Mouse (Mus musculus): ENCODE measurements around the gene Spry2. TPM values are rescaled to one million over a fixed set of nuclear protein-coding genes. Genes with fewer than 3 reads are reported as not detected.

Spry2 gene
- polyA plus RNA-seq, 1 experiment from 2014 or later: 91.0 TPM

DNA sequence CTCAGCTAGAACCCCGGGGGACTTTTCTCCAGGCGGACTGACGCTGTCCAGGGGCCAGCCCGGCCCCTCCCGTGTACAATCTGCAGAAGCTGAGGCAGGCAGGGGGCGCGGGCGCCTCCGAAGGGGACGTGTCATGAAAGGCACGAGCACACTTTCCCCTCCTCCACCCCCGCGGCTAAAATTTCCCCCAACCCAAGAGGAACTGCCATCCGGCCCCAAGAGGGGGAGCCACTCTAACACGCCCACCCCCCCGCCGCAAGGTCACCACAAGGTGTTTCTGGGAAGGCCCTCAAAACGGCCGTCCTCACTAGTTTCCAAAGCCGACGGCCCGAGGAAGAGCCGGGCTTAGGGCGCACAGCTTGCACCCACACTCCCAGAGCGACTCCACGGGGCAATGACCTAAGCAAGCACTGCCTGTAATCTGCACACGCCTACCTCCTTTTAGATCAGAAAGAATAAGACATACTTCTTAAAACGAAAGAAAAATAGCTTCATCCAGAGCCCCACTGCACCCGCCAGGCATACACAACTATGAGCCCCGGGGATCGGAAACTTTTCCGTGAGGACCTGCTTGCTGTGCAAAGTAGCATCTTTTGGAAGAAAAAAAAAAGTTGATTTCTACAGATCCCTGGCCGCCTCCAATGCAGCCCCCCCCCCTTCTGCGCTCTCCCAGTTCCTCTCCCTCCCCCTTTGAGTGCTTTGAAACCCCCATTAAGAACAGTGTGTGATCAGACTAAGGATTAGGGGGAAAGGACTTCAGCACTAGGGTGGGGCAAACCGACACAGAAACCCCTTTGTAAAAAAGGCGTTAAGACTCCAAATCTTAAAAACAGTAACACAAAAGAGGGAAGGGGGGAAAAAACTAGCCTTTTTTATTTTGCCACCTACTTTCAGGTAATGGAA lies 1.4 kb downstream of the Spry2 start:
- Histone ChIP-seq H3K27ac (peak overlapping the region; percentile 99), H3K9me3 (replicated peaks; ENCODE audit: low read length) (no peaks in the 10 kb centered on the region), H3K4me2 (ENCODE audit: low read length) (peak overlapping the region; percentile 88), H3K36me3 (ENCODE audit: insufficient read depth, low read length) (peaks cover 9% of the 10 kb centered on the region; the same call in 1 of the 2 replicates), H3K4me1 (replicated peaks; ENCODE audit: insufficient read depth, low read length) (peaks cover 16% of the 10 kb centered on the region), H3K9ac (ENCODE audit: low read depth, low read length) (peak overlapping the region; percentile 96), H3K4me3 (replicated peaks; ENCODE audit: low read depth, low read length) (peak overlapping the region; percentile 97), H3K27me3 (ENCODE audit: insufficient read depth, low read length) (no peaks in the 10 kb centered on the region)
- TF ChIP-seq CTCF (IDR thresholded peaks at IDR 0.05; ENCODE audit: low read depth): peak; percentile 34; the same call in 1 of the 2 replicates
- ATAC-seq (replicated peaks; ENCODE audit: low FRiP score, low read depth): no peak
- WGBS: under 1% methylated on average over 36 of the region's 36 CpGs
- peak; percentile 74 for DNase-seq (ENCODE audit: low spot score)

DNA sequence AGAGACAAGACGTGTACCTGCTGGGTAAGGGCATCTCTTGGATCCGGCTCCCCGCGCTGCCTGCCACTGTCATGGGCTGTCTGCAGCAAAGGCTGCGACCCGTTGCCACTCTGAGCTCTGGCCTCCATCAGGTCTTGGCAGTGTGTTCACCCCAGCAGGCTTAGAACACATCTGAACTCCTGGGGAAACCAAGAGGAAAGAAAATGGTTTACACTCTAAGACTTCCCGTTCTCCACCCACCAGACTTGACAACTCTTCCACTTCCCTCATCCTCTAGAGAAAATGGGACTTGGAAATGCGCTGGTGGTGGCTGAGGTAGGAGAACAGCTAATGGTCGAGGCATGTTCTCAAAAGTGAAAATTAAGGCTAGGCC lies 3.0 kb downstream of the Spry2 start:
- no peak for TF ChIP-seq CTCF (IDR thresholded peaks at IDR 0.05; ENCODE audit: low read depth)
- Histone ChIP-seq H3K4me2 (ENCODE audit: low read length) (peak overlapping the region; percentile 88), H3K4me3 (replicated peaks; ENCODE audit: low read depth, low read length) (peak overlapping the region; percentile 97), H3K27me3 (ENCODE audit: insufficient read depth, low read length) (no peaks in the 10 kb centered on the region), H3K9ac (ENCODE audit: low read depth, low read length) (peak overlapping the region; percentile 96), H3K27ac (peak overlapping the region; percentile 61), H3K9me3 (replicated peaks; ENCODE audit: low read length) (no peaks in the 10 kb centered on the region), H3K4me1 (replicated peaks; ENCODE audit: insufficient read depth, low read length) (peaks cover 17% of the 10 kb centered on the region), H3K36me3 (ENCODE audit: insufficient read depth, low read length) (peaks cover 12% of the 10 kb centered on the region; the same call in 1 of the 2 replicates)
- 10% methylated on average over 9 of the region's 9 CpGs for WGBS
- ATAC-seq (replicated peaks; ENCODE audit: low FRiP score, low read depth): no peak
- DNase-seq (ENCODE audit: low spot score): peak; percentile 64

- Histone ChIP-seq H3K27me3 (ENCODE audit: insufficient read depth, low read length) (no peaks in the 10 kb centered on the region), H3K36me3 (ENCODE audit: insufficient read depth, low read length) (peaks cover 12% of the 10 kb centered on the region; the same call in 1 of the 2 replicates), H3K4me2 (ENCODE audit: low read length) (peak overlapping the region; percentile 88), H3K4me3 (replicated peaks; ENCODE audit: low read depth, low read length) (peak overlapping the region; percentile 97), H3K4me1 (replicated peaks; ENCODE audit: insufficient read depth, low read length) (peaks cover 17% of the 10 kb centered on the region), H3K9ac (ENCODE audit: low read depth, low read length) (peak overlapping the region; percentile 96), H3K27ac (peak overlapping the region; percentile 61; the same call in 1 of the 2 replicates), H3K9me3 (replicated peaks; ENCODE audit: low read length) (no peaks in the 10 kb centered on the region)
- TF ChIP-seq CTCF (IDR thresholded peaks at IDR 0.05; ENCODE audit: low read depth): no peak
- no peak for ATAC-seq (replicated peaks; ENCODE audit: low FRiP score, low read depth)
- 27% methylated on average over 24 of the region's 24 CpGs for WGBS
- no peak for DNase-seq (ENCODE audit: low spot score)
Observed at GRCm38 (mm10) chr14:105892941-105893622, 3.5 kb downstream of the Spry2 start.

DNA sequence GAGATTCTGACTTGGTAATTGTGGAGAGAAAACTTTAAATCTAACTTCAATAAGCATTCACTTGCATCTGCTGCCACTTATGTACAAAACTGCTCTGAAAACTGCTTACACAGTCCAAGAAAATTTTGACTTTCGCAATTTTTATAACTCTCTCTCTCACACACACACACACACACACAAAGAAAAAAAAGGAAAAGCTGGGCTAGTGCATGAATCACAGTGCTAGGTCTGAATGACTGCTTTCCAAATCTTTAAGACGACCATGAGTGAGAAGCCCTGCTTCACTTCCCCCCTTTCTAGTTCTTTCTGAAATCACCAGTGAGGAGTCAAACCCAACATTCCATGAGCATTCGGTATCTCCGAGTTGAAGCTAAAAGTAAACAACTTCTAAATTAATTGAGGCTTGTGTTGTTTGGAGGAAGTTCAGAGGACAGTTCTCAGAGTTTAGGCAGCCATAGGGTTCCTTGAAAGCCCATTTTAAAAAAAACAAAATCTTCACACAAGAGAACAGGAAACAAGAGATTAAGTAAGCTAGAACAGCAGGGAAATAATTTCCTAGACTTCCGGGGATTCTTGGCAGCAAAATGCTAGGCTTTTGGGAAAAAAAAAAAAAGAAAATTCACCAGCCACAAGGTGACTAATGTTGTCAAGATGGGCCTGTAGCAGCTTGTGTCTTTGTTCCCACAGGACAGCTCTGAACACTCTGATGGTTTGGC lies 5.9 kb downstream of the Spry2 start:
- Histone ChIP-seq H3K36me3 (ENCODE audit: insufficient read depth, low read length) (peaks cover 12% of the 10 kb centered on the region; the same call in 1 of the 2 replicates), H3K9me3 (replicated peaks; ENCODE audit: low read length) (no peaks in the 10 kb centered on the region), H3K9ac (ENCODE audit: low read depth, low read length) (no peak overlapping the region), H3K4me3 (replicated peaks; ENCODE audit: low read depth, low read length) (no peak overlapping the region), H3K4me1 (replicated peaks; ENCODE audit: insufficient read depth, low read length) (peaks cover 17% of the 10 kb centered on the region), H3K27me3 (ENCODE audit: insufficient read depth, low read length) (no peaks in the 10 kb centered on the region), H3K4me2 (ENCODE audit: low read length) (0 out of 2 replicates have a peak overlapping the region, but pooled peaks have one; percentile 11), H3K27ac (peak overlapping the region; percentile 47; the same call in 1 of the 2 replicates)
- DNase-seq (ENCODE audit: low spot score): peak; percentile 82
- TF ChIP-seq CTCF (IDR thresholded peaks at IDR 0.05; ENCODE audit: low read depth): no peak
- no peak for ATAC-seq (replicated peaks; ENCODE audit: low FRiP score, low read depth)
- WGBS: 23% methylated on average over 5 of the region's 5 CpGs

- no peak overlapping the region for H3K4me2 ChIP-seq (ENCODE audit: low read length)
- H3K9me3 ChIP-seq (replicated peaks; ENCODE audit: low read length): no peaks in the 10 kb centered on the region
- 0 out of 2 replicates have a peak, but pooled peaks cover 3% of the 10 kb centered on the region for H3K36me3 ChIP-seq (ENCODE audit: insufficient read depth, low read length)
- no peak overlapping the region for H3K4me3 ChIP-seq (replicated peaks; ENCODE audit: low read depth, low read length)
- H3K4me1 ChIP-seq (replicated peaks; ENCODE audit: insufficient read depth, low read length): peaks cover 6% of the 10 kb centered on the region; the same call in 1 of the 2 replicates
- TF ChIP-seq CTCF (IDR thresholded peaks at IDR 0.05; ENCODE audit: low read depth): no peak
- H3K27ac ChIP-seq: no peak overlapping the region
- WGBS: 85% methylated on average over 9 of the region's 9 CpGs
- no peaks in the 10 kb centered on the region for H3K27me3 ChIP-seq (ENCODE audit: insufficient read depth, low read length)
- DNase-seq (ENCODE audit: low spot score) (no peak), ATAC-seq (replicated peaks; ENCODE audit: low FRiP score, low read depth) (no peak)
- H3K9ac ChIP-seq (ENCODE audit: low read depth, low read length): no peak overlapping the region
Observed at GRCm38 (mm10) chr14:105886643-105887374, 9.8 kb downstream of the Spry2 start.
